Mouse (Mus musculus) heart, adult 2 months (tissue): ENCODE data around the gene Zscan4f. TPM values are rescaled to one million over a fixed set of nuclear protein-coding genes. Genes with fewer than 3 reads are reported as not detected.
"Not testable (repeated sequence)": the region's sequence is repeated elsewhere in the genome, so short reads cannot be mapped to it uniquely, and the experiment has no call there.

ENCODE experiments used
- DNase-seq, 2 experiments: peaks; one replicate each; pipeline ENCODE4 v3.0.0; 2021
- H3K27ac ChIP-seq: fragments of 200-600 bp; 2 replicates; pipeline ENCODE4 v1.8.1; 2022
- H3K27me3 ChIP-seq: fragments of 200-500 bp; 2 replicates; pipeline ENCODE4 v1.6.1; 2012; ENCODE audit warnings: mild to moderate bottlenecking, low read length, inconsistent platforms, mixed read lengths; ENCODE audit not compliant: control insufficient read depth, insufficient read depth
- H3K36me3 ChIP-seq: fragments of 200-500 bp; 2 replicates; pipeline ENCODE4 v1.6.1; 2012; ENCODE audit warnings: low read length, inconsistent platforms; ENCODE audit not compliant: control insufficient read depth, insufficient read depth
- H3K4me1 ChIP-seq: fragments of 200-500 bp; 2 replicates; pipeline ENCODE4 v1.6.1; 2011; ENCODE audit warnings: low read length; ENCODE audit not compliant: control insufficient read depth, insufficient read depth
- H3K4me3 ChIP-seq: fragments of 200-600 bp; 2 replicates; pipeline ENCODE4 v1.8.1; 2022
- H3K79me2 ChIP-seq: fragments of 200-500 bp; replicated peaks from 2 replicates; pipeline ENCODE4 v1.6.1; 2012; ENCODE audit warnings: mild to moderate bottlenecking, inconsistent platforms, low read length, moderate library complexity, mixed read lengths; ENCODE audit not compliant: control insufficient read depth, insufficient read depth
- H3K9ac ChIP-seq: fragments of 200-500 bp; 2 replicates; pipeline ENCODE4 v1.6.1; 2012; ENCODE audit warnings: low read depth, mild to moderate bottlenecking, control low read depth, inconsistent platforms, low read length, mixed read lengths
- WGBS: fragments of 180-500 bp; shearing (Covaris S2); methylation state at CpG from one replicate; pipeline ENCODE4 v1.1.7; 2018; 5-methylcytosine and 5-hydroxymethylcytosine counted together
- intact Hi-C: fragments of 180-260 bp; cut with DNase I; formaldehyde crosslinking; loops from one replicate; pipeline ENCODE4 v1.15.1; 2025
- long read RNA-seq: library from polyadenylated mRNA; stranded (forward); transcript quantifications from one replicate; pipeline ENCODE4 v2.0.0, GENCODE M21; 2021
- microRNA-seq, 2 experiments: library from miRNA; unstranded; fragments of <30 nt; microRNA quantifications; one replicate each; pipeline ENCODE4 v1.2.0; 2021
- polyA plus RNA-seq: library from polyadenylated mRNA; depleted of rRNA; stranded (reverse); fragments of >200 nt; gene quantifications from 2 replicates; pipeline ENCODE4 v1.2.3, GENCODE M21; 2012; rRNA removed
- total RNA-seq, 2 experiments: library from RNA; stranded (reverse); gene quantifications; 2 replicates each; pipeline ENCODE4 v1.2.3; 2021

Gene Zscan4f
- total RNA-seq (not detected), polyA plus RNA-seq (not detected in 2 replicates)
- long read RNA-seq, result 0 reads

DNA sequence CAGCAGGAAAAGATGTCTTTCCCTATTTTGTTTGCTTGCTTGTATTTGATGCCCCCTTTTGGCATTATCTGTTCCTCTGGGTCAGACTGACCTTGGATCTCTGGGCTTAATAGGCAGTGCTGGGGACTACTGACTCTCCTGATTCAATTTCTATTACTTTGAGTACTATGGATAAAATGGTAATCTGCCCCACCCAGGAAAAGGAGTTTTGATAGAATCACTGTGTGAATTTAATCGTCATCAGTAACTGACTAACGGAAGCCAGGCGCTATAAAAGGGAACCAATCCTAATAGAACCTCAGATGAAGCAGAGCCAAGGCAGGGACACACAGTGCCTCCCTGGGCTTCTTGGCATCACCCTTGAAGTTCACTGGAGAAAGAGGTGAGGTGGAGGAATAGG lies at the start of gene Zscan4f:
Gene Zscan4f (plus strand): TSS at position 301 of the 400 bp plus-strand sequence.
- H3K27ac ChIP-seq, H3K9ac ChIP-seq, H3K79me2 ChIP-seq, H3K36me3 ChIP-seq, H3K4me3 ChIP-seq, H3K27me3 ChIP-seq, DNase-seq, intact Hi-C loops, H3K4me1 ChIP-seq: not testable (repeated sequence)
- WGBS, result 85% methylated on average over 3 of the region's 3 CpGs

GRCm38 (mm10) chr7:11384641-11385040 lies 13.1 kb upstream of the Zscan4f start:
- DNase-seq, H3K4me1 ChIP-seq, H3K79me2 ChIP-seq, intact Hi-C loops, H3K27ac ChIP-seq, H3K4me3 ChIP-seq, H3K27me3 ChIP-seq, H3K9ac ChIP-seq, H3K36me3 ChIP-seq: not testable (repeated sequence)

Small RNA genes lying within 50 kb of the gene (microRNA-seq; reads per million reads assigned to microRNA genes)
- gene Gm23087, result 0 reads per million in 2 experiments

Other genes starting within 250 kb of the Zscan4f start
- not detected for gene Zscan4d, start 231.8 kb upstream of the Zscan4f start, total RNA-seq
- gene Zscan4d, start 231.8 kb upstream of the Zscan4f start, polyA plus RNA-seq, result not detected in 2 replicates
- not detected for gene Zscan4e, start 87.2 kb upstream of the Zscan4f start, total RNA-seq
- gene Zscan4e, start 87.2 kb upstream of the Zscan4f start, polyA plus RNA-seq, result not detected in 2 replicates
- gene Zscan4-ps2, start 116.4 kb downstream of the Zscan4f start, total RNA-seq, result not detected
- gene Zscan4-ps2, start 116.4 kb downstream of the Zscan4f start, polyA plus RNA-seq, result not detected in 2 replicates
- not detected for gene Zscan4-ps3, start 211.4 kb downstream of the Zscan4f start, total RNA-seq
- not detected in 2 replicates for gene Zscan4-ps3, start 211.4 kb downstream of the Zscan4f start, polyA plus RNA-seq